Mouse (Mus musculus): ENCODE results near the gene Trank1. TPM values are rescaled to one million over a fixed set of nuclear protein-coding genes. Genes with fewer than 3 reads are reported as not detected.

The Trank1 gene
- polyA plus RNA-seq, 1 experiment from 2014 or later, result 0.22 TPM

DNA sequence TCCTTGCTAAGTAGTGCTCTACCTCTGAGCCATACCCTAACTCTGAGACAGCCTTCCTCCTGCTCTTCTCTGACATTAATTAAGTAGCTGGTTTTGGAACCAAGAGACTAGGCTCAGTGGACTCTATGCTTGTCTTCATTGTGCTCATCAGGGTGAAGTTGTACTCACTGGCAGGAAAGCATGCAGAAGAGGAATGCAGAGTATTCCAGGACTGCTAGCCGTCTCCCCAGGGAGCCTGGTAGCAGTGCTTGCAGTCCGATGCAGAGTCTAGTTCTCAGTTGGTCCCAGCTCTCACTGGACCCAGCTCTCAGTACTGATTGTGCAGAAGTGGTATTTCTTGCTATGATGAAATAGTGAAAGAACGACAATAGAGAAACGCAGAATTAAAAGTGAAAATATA is 43.5 kb downstream of the Trank1 start:
- H3K9ac ChIP-seq (ENCODE audit: low read depth, low read length), result no peak overlapping the region
- 50% methylated on average over 4 of the region's 4 CpGs for WGBS
- no peak overlapping the region for H3K4me2 ChIP-seq (ENCODE audit: low read depth, low read length)
- H3K4me3 ChIP-seq (ENCODE audit: low read length), result no peak overlapping the region
- no peak overlapping the region for H3K27ac ChIP-seq (ENCODE audit: low read length)
- H3K36me3 ChIP-seq (ENCODE audit: control insufficient read depth, insufficient read depth, low read length), result no peaks in the 10 kb centered on the region
- ATAC-seq, result no peak
- no peaks in the 10 kb centered on the region for H3K27me3 ChIP-seq (replicated peaks; ENCODE audit: control insufficient read depth, insufficient read depth, low read length)
- no peaks in the 10 kb centered on the region for H3K9me3 ChIP-seq (ENCODE audit: control insufficient read depth, low read length)
- no peaks in the 10 kb centered on the region for H3K4me1 ChIP-seq (ENCODE audit: control insufficient read depth, insufficient read depth, low read length)

DNA sequence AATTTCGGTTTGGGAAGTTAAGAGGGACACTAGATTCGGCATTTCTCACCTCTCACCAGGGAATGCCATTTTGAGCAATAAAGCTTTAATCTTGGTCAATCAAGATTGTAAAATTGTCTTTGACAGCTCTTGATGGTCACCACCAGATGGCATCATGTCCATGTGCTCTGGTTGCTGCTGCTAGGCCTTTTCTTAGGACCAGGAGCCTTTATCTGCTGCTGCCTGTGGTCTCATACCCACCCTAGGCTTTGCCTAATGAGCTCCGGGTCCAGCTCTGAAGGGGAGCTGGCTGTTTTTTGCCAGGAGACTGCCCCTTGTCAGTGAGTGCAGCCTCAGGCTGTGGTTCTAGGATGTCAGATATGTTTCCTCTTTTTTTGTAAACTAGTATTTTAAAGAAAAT is 44.8 kb downstream of the Trank1 start:
- H3K27me3 ChIP-seq (replicated peaks; ENCODE audit: control insufficient read depth, insufficient read depth, low read length), result no peaks in the 10 kb centered on the region
- no peak overlapping the region for H3K4me2 ChIP-seq (ENCODE audit: low read depth, low read length)
- no peaks in the 10 kb centered on the region for H3K9me3 ChIP-seq (ENCODE audit: control insufficient read depth, low read length)
- H3K4me1 ChIP-seq (ENCODE audit: control insufficient read depth, insufficient read depth, low read length), result no peaks in the 10 kb centered on the region
- 31% methylated on average over 3 of the region's 3 CpGs for WGBS
- no peak for ATAC-seq
- H3K9ac ChIP-seq (ENCODE audit: low read depth, low read length), result no peak overlapping the region
- H3K36me3 ChIP-seq (ENCODE audit: control insufficient read depth, insufficient read depth, low read length), result no peaks in the 10 kb centered on the region
- H3K4me3 ChIP-seq (ENCODE audit: low read length), result no peak overlapping the region
- no peak overlapping the region for H3K27ac ChIP-seq (ENCODE audit: low read length)

DNA sequence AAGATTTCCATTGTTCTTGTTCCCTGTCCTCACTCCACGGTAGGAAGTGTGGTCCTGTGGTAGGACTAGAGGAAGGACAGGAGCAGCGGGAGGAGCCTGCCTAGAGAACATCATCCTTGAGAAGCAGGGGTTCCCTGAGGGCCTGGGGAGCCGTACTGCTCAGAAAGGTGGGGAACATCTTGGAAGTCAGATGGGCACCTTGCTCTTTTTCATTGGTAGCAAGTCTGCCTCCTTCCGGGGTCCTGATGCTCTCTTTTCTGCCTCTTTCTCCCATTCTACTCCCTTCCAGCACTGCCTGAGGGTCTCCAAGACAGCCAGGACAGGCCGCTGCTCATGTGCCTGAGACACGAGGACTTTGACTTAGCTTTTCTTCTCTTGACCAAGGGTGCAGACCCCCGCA is 52.1 kb downstream of the Trank1 start:
- H3K4me3 ChIP-seq (ENCODE audit: low read length), result no peak overlapping the region
- H3K4me1 ChIP-seq (ENCODE audit: control insufficient read depth, insufficient read depth, low read length), result no peaks in the 10 kb centered on the region
- H3K4me2 ChIP-seq (ENCODE audit: low read depth, low read length), result no peak overlapping the region
- H3K27me3 ChIP-seq (replicated peaks; ENCODE audit: control insufficient read depth, insufficient read depth, low read length), result no peaks in the 10 kb centered on the region
- no peak for ATAC-seq
- 69% methylated on average over 7 of the region's 7 CpGs for WGBS
- H3K9me3 ChIP-seq (ENCODE audit: control insufficient read depth, low read length), result no peaks in the 10 kb centered on the region
- H3K9ac ChIP-seq (ENCODE audit: low read depth, low read length), result no peak overlapping the region
- H3K27ac ChIP-seq (ENCODE audit: low read length), result no peak overlapping the region
- H3K36me3 ChIP-seq (ENCODE audit: control insufficient read depth, insufficient read depth, low read length), result no peaks in the 10 kb centered on the region

DNA sequence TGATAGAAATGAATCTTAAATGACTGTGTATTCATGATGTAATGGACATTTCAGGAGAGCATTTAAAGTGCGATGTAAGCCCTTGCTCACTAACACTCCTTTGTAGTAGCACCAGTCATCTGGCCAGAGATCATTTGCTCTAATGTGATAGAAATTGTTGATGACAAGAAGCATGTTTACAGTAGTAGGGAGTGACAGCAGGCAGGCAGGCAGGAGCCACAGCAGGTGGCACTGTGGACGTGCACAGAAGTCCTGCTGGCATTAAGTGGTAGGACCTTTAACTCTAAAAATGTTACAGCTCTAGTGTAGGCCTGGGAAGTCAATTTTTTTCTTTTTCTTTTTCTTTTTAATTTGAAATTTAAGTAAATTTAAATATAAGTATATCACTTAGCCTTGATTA is 56.2 kb downstream of the Trank1 start:
- 62% methylated on average over 2 of the region's 2 CpGs for WGBS
- H3K4me3 ChIP-seq (ENCODE audit: low read length), result no peak overlapping the region
- no peak overlapping the region for H3K4me2 ChIP-seq (ENCODE audit: low read depth, low read length)
- no peak for ATAC-seq
- H3K9me3 ChIP-seq (ENCODE audit: control insufficient read depth, low read length), result no peaks in the 10 kb centered on the region
- no peaks in the 10 kb centered on the region for H3K36me3 ChIP-seq (ENCODE audit: control insufficient read depth, insufficient read depth, low read length)
- H3K4me1 ChIP-seq (ENCODE audit: control insufficient read depth, insufficient read depth, low read length), result no peaks in the 10 kb centered on the region
- no peak overlapping the region for H3K9ac ChIP-seq (ENCODE audit: low read depth, low read length)
- H3K27me3 ChIP-seq (replicated peaks; ENCODE audit: control insufficient read depth, insufficient read depth, low read length), result no peaks in the 10 kb centered on the region
- H3K27ac ChIP-seq (ENCODE audit: low read length), result no peak overlapping the region

DNA sequence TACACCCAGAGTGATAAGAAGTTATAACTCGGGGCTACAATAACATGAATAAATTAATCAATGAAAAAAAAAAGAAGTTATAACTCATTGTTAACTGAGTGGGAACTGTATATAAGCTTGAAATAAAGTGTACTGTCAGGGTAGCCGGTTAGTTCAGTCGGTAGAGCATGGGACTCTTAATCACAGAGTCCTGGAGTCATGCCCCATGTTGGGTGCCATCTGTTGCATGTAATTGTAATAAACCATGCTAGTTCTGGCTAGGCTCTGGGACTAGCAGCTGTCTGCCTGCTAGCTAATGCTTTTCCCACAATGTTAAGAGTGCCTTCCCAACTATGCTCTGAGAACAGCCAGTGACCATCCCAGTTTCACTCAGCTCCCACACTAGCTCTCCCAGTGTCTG is 60.5 kb downstream of the Trank1 start:
- Histone ChIP-seq H3K4me1 (ENCODE audit: control insufficient read depth, insufficient read depth, low read length) (no peaks in the 10 kb centered on the region), H3K27ac (ENCODE audit: low read length) (peak overlapping the region; percentile 37; the same call in 1 of the 2 replicates), H3K4me3 (ENCODE audit: low read length) (no peak overlapping the region), H3K27me3 (replicated peaks; ENCODE audit: control insufficient read depth, insufficient read depth, low read length) (no peaks in the 10 kb centered on the region), H3K36me3 (ENCODE audit: control insufficient read depth, insufficient read depth, low read length) (no peaks in the 10 kb centered on the region), H3K9ac (ENCODE audit: low read depth, low read length) (no peak overlapping the region), H3K4me2 (ENCODE audit: low read depth, low read length) (no peak overlapping the region), H3K9me3 (ENCODE audit: control insufficient read depth, low read length) (no peaks in the 10 kb centered on the region)
- ATAC-seq, result peak; percentile 54
- WGBS, result 79% methylated on average over 3 of the region's 3 CpGs

DNA sequence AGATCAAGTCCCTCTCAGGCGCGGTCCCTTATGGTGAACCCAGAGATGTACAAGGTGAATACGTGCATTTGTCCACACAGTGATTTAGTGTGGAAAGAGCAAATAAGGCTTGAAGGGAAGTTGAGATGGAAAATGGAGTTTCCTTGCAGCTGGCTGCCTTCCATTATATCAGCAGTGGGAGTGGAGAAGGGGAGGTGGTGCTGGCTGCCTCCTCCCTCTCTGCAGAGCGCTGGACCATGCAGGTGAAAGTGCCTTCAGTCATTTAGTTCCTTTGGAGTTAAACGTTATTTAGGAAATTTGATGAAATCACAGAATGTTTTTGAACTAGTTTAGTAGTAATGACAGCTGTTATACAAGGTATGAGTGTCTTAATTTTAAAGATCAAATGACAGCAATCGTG is 66.3 kb downstream of the Trank1 start:
- Histone ChIP-seq H3K9me3 (ENCODE audit: control insufficient read depth, low read length) (no peaks in the 10 kb centered on the region), H3K9ac (ENCODE audit: low read depth, low read length) (no peak overlapping the region), H3K36me3 (ENCODE audit: control insufficient read depth, insufficient read depth, low read length) (no peaks in the 10 kb centered on the region), H3K4me2 (ENCODE audit: low read depth, low read length) (no peak overlapping the region), H3K27ac (ENCODE audit: low read length) (no peak overlapping the region), H3K4me3 (ENCODE audit: low read length) (no peak overlapping the region), H3K27me3 (replicated peaks; ENCODE audit: control insufficient read depth, insufficient read depth, low read length) (no peaks in the 10 kb centered on the region), H3K4me1 (ENCODE audit: control insufficient read depth, insufficient read depth, low read length) (0 out of 2 replicates have a peak, but pooled peaks cover 2% of the 10 kb centered on the region)
- ATAC-seq, result no peak
- 79% methylated on average over 6 of the region's 6 CpGs for WGBS

DNA sequence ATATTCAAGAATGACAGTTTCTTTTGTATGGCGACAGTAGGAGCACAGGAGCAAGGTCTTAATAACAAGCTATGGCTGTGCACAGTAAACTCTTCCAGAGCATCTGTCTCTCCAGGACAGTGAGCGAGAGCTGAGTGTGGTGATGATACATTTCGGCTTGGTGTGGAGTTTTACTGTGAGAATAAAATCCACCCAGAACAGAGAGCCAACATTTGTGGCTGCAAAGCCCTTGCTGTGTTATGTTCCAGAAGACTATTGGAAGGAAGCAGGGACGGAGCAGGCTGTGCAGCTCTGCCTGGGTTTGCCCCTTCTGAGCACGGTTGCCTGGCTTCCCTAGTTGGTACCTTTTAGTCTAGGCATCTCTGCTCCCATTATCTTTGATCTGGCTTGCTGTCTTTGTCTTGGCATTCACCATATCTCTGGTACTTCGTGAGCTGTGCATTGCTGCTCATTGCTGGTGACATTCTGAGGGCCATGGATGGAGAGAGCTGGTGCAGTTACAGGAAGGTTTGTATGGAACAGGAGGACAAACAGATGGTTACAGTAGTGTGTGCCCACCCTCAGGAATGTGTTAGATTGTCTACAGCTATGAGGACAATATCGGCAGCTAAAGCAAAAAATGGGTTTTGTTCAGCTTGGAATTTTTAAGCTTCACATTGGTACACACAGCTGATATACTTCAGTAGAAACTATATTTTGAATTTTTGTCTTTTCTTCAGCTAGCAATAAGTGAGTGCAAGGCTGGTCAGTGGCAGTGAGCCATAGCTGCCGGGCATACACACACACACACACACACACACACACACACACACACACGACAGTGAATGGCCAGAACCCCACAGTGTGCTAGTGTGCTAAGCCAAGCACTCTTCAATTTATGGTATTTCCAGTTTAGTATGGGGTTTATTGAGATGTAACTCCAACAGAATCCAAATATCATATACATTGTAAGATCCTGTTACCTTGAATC is 69.8 kb downstream of the Trank1 start:
- no peak overlapping the region for H3K4me2 ChIP-seq (ENCODE audit: low read depth, low read length)
- no peak overlapping the region for H3K27ac ChIP-seq (ENCODE audit: low read length)
- WGBS, result 82% methylated on average over 9 of the region's 9 CpGs
- no peak overlapping the region for H3K9ac ChIP-seq (ENCODE audit: low read depth, low read length)
- no peaks in the 10 kb centered on the region for H3K27me3 ChIP-seq (replicated peaks; ENCODE audit: control insufficient read depth, insufficient read depth, low read length)
- peaks cover 11% of the 10 kb centered on the region for H3K4me1 ChIP-seq (ENCODE audit: control insufficient read depth, insufficient read depth, low read length)
- H3K36me3 ChIP-seq (ENCODE audit: control insufficient read depth, insufficient read depth, low read length), result no peaks in the 10 kb centered on the region
- no peak overlapping the region for H3K4me3 ChIP-seq (ENCODE audit: low read length)
- H3K9me3 ChIP-seq (ENCODE audit: control insufficient read depth, low read length), result no peaks in the 10 kb centered on the region
- no peak for ATAC-seq

DNA sequence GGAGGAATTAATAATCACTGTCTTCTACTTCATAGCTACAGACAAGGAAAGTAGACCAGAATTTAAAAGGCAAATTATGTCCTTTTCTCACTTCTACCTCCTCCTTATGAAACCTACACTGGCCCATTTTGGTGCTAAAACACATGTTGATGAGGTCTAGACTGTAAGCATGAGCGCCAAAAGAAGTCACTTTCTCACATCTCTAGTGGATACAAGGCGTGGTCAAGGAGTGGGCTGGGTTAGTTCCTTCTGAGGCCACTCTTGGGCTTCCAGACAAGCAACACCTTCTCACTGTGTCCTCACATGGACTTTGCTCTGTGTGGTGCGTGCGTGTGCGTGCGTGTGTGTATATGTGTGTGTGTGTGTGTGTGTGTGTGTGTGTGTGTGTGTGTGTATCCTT is 70.9 kb downstream of the Trank1 start:
- Histone ChIP-seq H3K9me3 (ENCODE audit: control insufficient read depth, low read length) (no peaks in the 10 kb centered on the region), H3K9ac (ENCODE audit: low read depth, low read length) (no peak overlapping the region), H3K4me3 (ENCODE audit: low read length) (no peak overlapping the region), H3K4me2 (ENCODE audit: low read depth, low read length) (no peak overlapping the region), H3K36me3 (ENCODE audit: control insufficient read depth, insufficient read depth, low read length) (no peaks in the 10 kb centered on the region), H3K27me3 (replicated peaks; ENCODE audit: control insufficient read depth, insufficient read depth, low read length) (no peaks in the 10 kb centered on the region), H3K4me1 (ENCODE audit: control insufficient read depth, insufficient read depth, low read length) (peaks cover 16% of the 10 kb centered on the region), H3K27ac (ENCODE audit: low read length) (no peak overlapping the region)
- no peak for ATAC-seq
- 87% methylated on average over 6 of the region's 6 CpGs for WGBS

DNA sequence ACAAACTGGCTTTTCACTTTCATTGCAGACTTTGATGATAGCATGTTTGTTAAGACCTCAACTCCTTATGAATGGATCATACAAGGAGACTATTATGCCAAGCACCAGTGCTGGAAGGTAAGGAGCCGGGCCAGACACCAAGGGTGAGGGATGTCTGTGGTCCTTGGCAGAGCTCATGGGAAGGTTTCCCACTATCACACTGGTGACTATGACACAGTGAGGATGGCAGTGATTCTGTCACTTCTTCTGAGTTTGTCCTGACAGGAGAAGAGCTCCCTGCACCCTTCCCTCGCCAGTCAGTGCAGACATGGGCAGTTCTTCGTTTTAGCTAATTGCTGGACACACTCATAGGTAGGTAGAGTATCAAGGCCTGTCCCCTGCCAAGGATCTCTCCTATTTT is 71.5 kb downstream of the Trank1 start:
- H3K9ac ChIP-seq (ENCODE audit: low read depth, low read length), result no peak overlapping the region
- no peaks in the 10 kb centered on the region for H3K9me3 ChIP-seq (ENCODE audit: control insufficient read depth, low read length)

More for the DNA sequence above, 71.5 kb downstream of the Trank1 start:
- H3K4me2 ChIP-seq (ENCODE audit: low read depth, low read length), result no peak overlapping the region
- 89% methylated on average over 3 of the region's 3 CpGs for WGBS
- peaks cover 16% of the 10 kb centered on the region for H3K4me1 ChIP-seq (ENCODE audit: control insufficient read depth, insufficient read depth, low read length)
- no peaks in the 10 kb centered on the region for H3K27me3 ChIP-seq (replicated peaks; ENCODE audit: control insufficient read depth, insufficient read depth, low read length)
- H3K36me3 ChIP-seq (ENCODE audit: control insufficient read depth, insufficient read depth, low read length), result no peaks in the 10 kb centered on the region
- no peak overlapping the region for H3K4me3 ChIP-seq (ENCODE audit: low read length)
- no peak for ATAC-seq
- no peak overlapping the region for H3K27ac ChIP-seq (ENCODE audit: low read length)
